In genomic region chr13:116974081-116974860, GRCm38 (mm10) we compare ENCODE assay signal across 28 mouse cellular contexts. TPM values are rescaled to one million over a fixed set of nuclear protein-coding genes. Genes with fewer than 3 reads are reported as not detected.
A peak's percentile ranks its signal among the peaks of the same experiment; 100 is the strongest.
DNase-seq lines count a peak whose midpoint lies in the region; ATAC-seq lines count a peak whose summit lies in the region.
"Had no signal": no experiment of that assay in that cellular context is flagged by ENCODE, and none has a peak within 500 bp of the region (broad histone marks: within the 10 kb centered on the region; RNA-seq: fewer than 3 reads in every experiment).

No protein-coding gene starts in this region.

- H3K27me3 ChIP-seq in embryonic facial prominence, embryonic 11.5 days (ENCODE audit: control insufficient read depth, insufficient read depth, low read length), result no peaks in the 10 kb centered on the region
- no peaks in the 10 kb centered on the region for H3K27me3 ChIP-seq in embryonic facial prominence, embryonic 10.5 days (replicated peaks; ENCODE audit: low read depth, poor library complexity, severe bottlenecking)
- H3K27me3 ChIP-seq in hindbrain, embryonic 15.5 days, result no peaks in the 10 kb centered on the region
- H3K27me3 ChIP-seq in hindbrain, embryonic 16.5 days (replicated peaks; ENCODE audit: control insufficient read depth, insufficient read depth, low read length), result no peaks in the 10 kb centered on the region
- H3K27me3 ChIP-seq: CH12.LX; heart, embryonic 15.5 days had no signal

- DNase-seq in embryonic facial prominence, embryonic 11.5 days (ENCODE audit: low spot score), result no peak
- DNase-seq in embryonic facial prominence, embryonic 10.5 days (ENCODE audit: low spot score), result no peak
- peak; percentile 52 for DNase-seq in retina, postnatal 1 day
- no peak for DNase-seq in retina, embryonic 14.5 days (ENCODE audit: low spot score)
- DNase-seq in cerebellum, postnatal 10 days, result no peak
- DNase-seq: adrenal gland, adult 2 months; adrenal gland, postnatal 36 days; cerebellum, adult 18-20 months; cerebellum, postnatal 14 days; kidney, postnatal 14 days; layer of hippocampus, adult 9-11 months; liver; lung, embryonic 14.5 days; lung, postnatal 14 days; midbrain, embryonic 14.5 days; right cerebral cortex, postnatal 4 days; thymus, adult 2 months; thymus, postnatal 4 days had no signal

- H3K36me3 ChIP-seq in embryonic facial prominence, embryonic 11.5 days (replicated peaks; ENCODE audit: control insufficient read depth, insufficient read depth, low read depth, low read length), result no peaks in the 10 kb centered on the region
- no peaks in the 10 kb centered on the region for H3K36me3 ChIP-seq in embryonic facial prominence, embryonic 10.5 days (replicated peaks)
- H3K36me3 ChIP-seq in hindbrain, embryonic 15.5 days, result no peaks in the 10 kb centered on the region
- no peaks in the 10 kb centered on the region for H3K36me3 ChIP-seq in hindbrain, embryonic 16.5 days (ENCODE audit: control insufficient read depth, insufficient read depth, low read length)
- H3K36me3 ChIP-seq: heart, embryonic 10.5 days; heart, embryonic 15.5 days had no signal

- H3K9ac ChIP-seq in embryonic facial prominence, embryonic 11.5 days (replicated peaks; ENCODE audit: low read length), result no peak overlapping the region
- no peak overlapping the region for H3K9ac ChIP-seq in hindbrain, embryonic 15.5 days
- H3K9ac ChIP-seq in hindbrain, embryonic 16.5 days (ENCODE audit: low read depth, low read length), result no peak overlapping the region
- H3K9ac ChIP-seq: heart, embryonic 15.5 days; liver, embryonic 14.5 days; lung, embryonic 14.5 days had no signal

- 76% methylated on average over 7 of the region's 7 CpGs for WGBS in embryonic facial prominence, embryonic 11.5 days
- 76% methylated on average over 7 of the region's 7 CpGs for WGBS in embryonic facial prominence, embryonic 10.5 days
- WGBS in hindbrain, embryonic 15.5 days, result 81% methylated on average over 7 of the region's 7 CpGs
- 81% methylated on average over 7 of the region's 7 CpGs for WGBS in hindbrain, embryonic 16.5 days

- H3K27ac ChIP-seq in embryonic facial prominence, embryonic 11.5 days (replicated peaks; ENCODE audit: low read depth, low read length), result no peak overlapping the region
- no peak overlapping the region for H3K27ac ChIP-seq in embryonic facial prominence, embryonic 10.5 days (replicated peaks)
- H3K27ac ChIP-seq in hindbrain, embryonic 15.5 days (replicated peaks), result peak overlapping the region; percentile 45; the same call in 1 of the 2 replicates
- H3K27ac ChIP-seq in hindbrain, embryonic 16.5 days (ENCODE audit: low read depth, low read length), result no peak overlapping the region
- H3K27ac ChIP-seq: heart, embryonic 10.5 days; heart, embryonic 15.5 days; liver, embryonic 14.5 days had no signal

- no peaks in the 10 kb centered on the region for H3K4me1 ChIP-seq in embryonic facial prominence, embryonic 11.5 days (ENCODE audit: control insufficient read depth, insufficient read depth, low read length)
- peaks cover 13% of the 10 kb centered on the region for H3K4me1 ChIP-seq in embryonic facial prominence, embryonic 10.5 days
- peaks cover 20% of the 10 kb centered on the region for H3K4me1 ChIP-seq in hindbrain, embryonic 15.5 days (replicated peaks)
- H3K4me1 ChIP-seq in hindbrain, embryonic 16.5 days (ENCODE audit: control insufficient read depth, insufficient read depth, low read depth, low read length), result peaks cover 4% of the 10 kb centered on the region; the same call in 1 of the 2 replicates
- H3K4me1 ChIP-seq: heart, embryonic 10.5 days had no signal

- no peak overlapping the region for H3K4me2 ChIP-seq in embryonic facial prominence, embryonic 11.5 days (ENCODE audit: low read depth, low read length)
- no peak overlapping the region for H3K4me2 ChIP-seq in hindbrain, embryonic 15.5 days
- no peak overlapping the region for H3K4me2 ChIP-seq in hindbrain, embryonic 16.5 days (ENCODE audit: low read length)
- H3K4me2 ChIP-seq: heart, embryonic 15.5 days; lung, embryonic 14.5 days had no signal

- no peak overlapping the region for H3K4me3 ChIP-seq in embryonic facial prominence, embryonic 11.5 days (ENCODE audit: low read depth, low read length)
- no peak overlapping the region for H3K4me3 ChIP-seq in embryonic facial prominence, embryonic 10.5 days
- H3K4me3 ChIP-seq in hindbrain, embryonic 15.5 days, result no peak overlapping the region
- H3K4me3 ChIP-seq in hindbrain, embryonic 16.5 days (ENCODE audit: low read length), result no peak overlapping the region
- H3K4me3 ChIP-seq: erythroblast, embryonic 14.5 days; heart, embryonic 10.5 days; heart, embryonic 15.5 days had no signal

- ATAC-seq in embryonic facial prominence, embryonic 11.5 days (replicated peaks; ENCODE audit: insufficient number of reproducible peaks, low FRiP score, low TSS enrichment, low read depth), result peak; percentile 29; the same call in 1 of the 2 replicates
- no peak for ATAC-seq in hindbrain, embryonic 15.5 days (ENCODE audit: low FRiP score, low read depth)
- no peak for ATAC-seq in hindbrain, embryonic 16.5 days
- no peak; the same call in 1 of the 2 replicates for ATAC-seq in monocyte, adult 5-6 weeks (replicated peaks; ENCODE audit: insufficient number of reproducible peaks, low FRiP score, low TSS enrichment, poor library complexity, severe bottlenecking)
- ATAC-seq: activated CD4-positive, CD25-positive, alpha-beta regulatory T cell, adult 4 months; intestine, postnatal 0 days had no signal

- no peaks in the 10 kb centered on the region for H3K9me3 ChIP-seq in embryonic facial prominence, embryonic 11.5 days (replicated peaks; ENCODE audit: control insufficient read depth, low read length)
- no peaks in the 10 kb centered on the region for H3K9me3 ChIP-seq in embryonic facial prominence, embryonic 10.5 days
- no peaks in the 10 kb centered on the region for H3K9me3 ChIP-seq in hindbrain, embryonic 15.5 days
- H3K9me3 ChIP-seq in hindbrain, embryonic 16.5 days (ENCODE audit: control insufficient read depth, low read length), result no peaks in the 10 kb centered on the region
- H3K9me3 ChIP-seq: heart, embryonic 10.5 days; heart, embryonic 15.5 days had no signal

RNA-seq across cellular contexts. Expression of gene Parp8, which starts 51.1 kb away (rescaled TPM):
- 17.3 and 18.8 TPM in 2 replicates for polyA plus RNA-seq in embryonic facial prominence, embryonic 11.5 days (2014; fragmentation: Nextera tagmentation; extraction: Ambion mirVana)
- polyA plus RNA-seq in embryonic facial prominence, embryonic 10.5 days (2016; fragmentation: Nextera tagmentation; extraction: Ambion mirVana), result 10.4 and 13.1 TPM in 2 replicates
- polyA plus RNA-seq in hindbrain, embryonic 15.5 days (2015; fragmentation: Nextera tagmentation; extraction: Ambion mirVana), result 29.1 and 32.5 TPM in 2 replicates
- polyA plus RNA-seq in hindbrain, embryonic 16.5 days (2015; fragmentation: Nextera tagmentation; extraction: Ambion mirVana), result 27.2 and 30.5 TPM in 2 replicates
- total RNA-seq in monocyte, adult 5-6 weeks (2017), result 45.1 to 76.7 TPM (median 48.1 TPM) in 3 replicates
- total RNA-seq: CH12.LX had no signal
